Mouse (Mus musculus) forebrain, embryonic 11.5 days (tissue): Measurements from ENCODE around the gene Slc39a11. TPM values are rescaled to one million over a fixed set of nuclear protein-coding genes. Genes with fewer than 3 reads are reported as not detected.

ENCODE experiments used
- ATAC-seq: fragments of 200-750 bp; cut with Nextera tagmentation; replicated peaks from 2 replicates; pipeline ENCODE4 v1.8.0; 2017; ENCODE audit warnings: moderate TSS enrichment; ENCODE audit not compliant: low FRiP score
- DNase-seq: peaks from one replicate; pipeline ENCODE4 v3.0.0-alpha.2; 2017; ENCODE audit warnings: low spot score
- H3K27ac ChIP-seq: fragments of 300-500 bp; sonication (generic); 2 replicates; pipeline ENCODE4 v1.5.1; 2014; ENCODE audit warnings: low read depth, low read length
- H3K27me3 ChIP-seq: fragments of 300-500 bp; sonication (generic); 2 replicates; pipeline ENCODE4 v1.6.1; 2014; ENCODE audit warnings: mild to moderate bottlenecking, low read length, mixed read lengths; ENCODE audit not compliant: control insufficient read depth, insufficient read depth
- H3K36me3 ChIP-seq: fragments of 300-500 bp; sonication (generic); 2 replicates; pipeline ENCODE4 v1.6.1; 2014; ENCODE audit warnings: mild to moderate bottlenecking, low read length, moderate library complexity, mixed read lengths; ENCODE audit not compliant: control insufficient read depth, insufficient read depth
- H3K4me1 ChIP-seq: fragments of 300-500 bp; sonication (generic); replicated peaks from 2 replicates; pipeline ENCODE4 v1.6.1; 2014; ENCODE audit warnings: low read length, mixed read lengths; ENCODE audit not compliant: control insufficient read depth, insufficient read depth
- H3K4me2 ChIP-seq: fragments of 300-500 bp; sonication (generic); 2 replicates; pipeline ENCODE4 v1.6.1; 2014; ENCODE audit warnings: low read depth, mild to moderate bottlenecking, low read length, moderate library complexity, mixed read lengths; ENCODE audit not compliant: severe bottlenecking
- H3K4me3 ChIP-seq: fragments of 300-500 bp; sonication (generic); 2 replicates; pipeline ENCODE4 v1.5.1; 2014; ENCODE audit warnings: low read depth, low read length
- H3K9ac ChIP-seq: fragments of 300-500 bp; sonication (generic); 2 replicates; pipeline ENCODE4 v1.6.1; 2014; ENCODE audit warnings: low read length
- H3K9me3 ChIP-seq: fragments of 300-500 bp; sonication (generic); 2 replicates; pipeline ENCODE4 v1.6.1; 2016; ENCODE audit warnings: low read length, mixed read lengths; ENCODE audit not compliant: control insufficient read depth
- WGBS: fragments of 180-500 bp; shearing (Covaris S2); extraction: QIAGEN DNeasy Blood & Tissue Kit; methylation state at CpG from one replicate; pipeline ENCODE4 v1.1.7; 2014; 5-methylcytosine and 5-hydroxymethylcytosine counted together
- polyA plus RNA-seq: library from polyadenylated mRNA; unstranded; fragments of >200 nt; fragmentation: Nextera tagmentation; extraction: Ambion mirVana; gene quantifications from 2 replicates; pipeline ENCODE4 v1.2.1, GENCODE M21; 2014

Gene Slc39a11
- polyA plus RNA-seq, 1 experiment from 2014 or later = 20.6 TPM

DNA sequence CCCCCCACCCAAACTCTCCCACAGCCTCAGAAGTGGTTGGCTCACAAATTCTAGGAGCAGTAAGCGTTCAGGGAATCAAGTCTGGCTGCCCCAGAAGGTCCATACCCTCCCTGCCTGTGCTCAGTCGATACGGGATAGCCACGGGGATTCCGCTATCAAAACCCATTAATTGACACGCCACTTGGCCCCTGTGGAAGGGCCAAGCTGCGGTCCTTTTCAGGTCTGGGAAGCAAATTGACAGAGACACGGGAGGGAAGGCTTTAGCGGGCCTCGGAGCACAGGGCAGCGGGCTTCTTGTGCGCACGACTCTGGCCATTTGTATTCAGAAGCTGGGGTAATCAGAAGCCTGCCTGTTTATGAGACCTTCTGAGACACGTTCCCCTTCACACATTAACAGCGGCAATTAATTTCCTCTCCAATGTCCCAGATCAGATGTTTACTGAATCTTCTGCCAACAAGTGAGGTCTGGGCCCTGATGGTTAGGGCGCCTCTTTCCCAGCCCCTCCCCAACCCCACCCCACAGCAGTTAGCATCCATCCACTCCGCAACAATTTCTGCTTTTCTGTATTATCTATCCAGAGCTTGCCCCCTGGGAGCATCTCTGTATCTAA lies 128.9 kb downstream of the Slc39a11 start:
- Histone ChIP-seq H3K4me3 (no peak overlapping the region), H3K9ac (no peak overlapping the region), H3K36me3 (no peaks in the 10 kb centered on the region), H3K4me2 (no peak overlapping the region), H3K27ac (no peak overlapping the region), H3K9me3 (no peaks in the 10 kb centered on the region), H3K4me1 (0 out of 2 replicates have a peak, but pooled peaks cover 2% of the 10 kb centered on the region), H3K27me3 (no peaks in the 10 kb centered on the region)
- WGBS = 58% methylated on average over 17 of the region's 17 CpGs
- DNase-seq (no peak), ATAC-seq (no peak)

DNA sequence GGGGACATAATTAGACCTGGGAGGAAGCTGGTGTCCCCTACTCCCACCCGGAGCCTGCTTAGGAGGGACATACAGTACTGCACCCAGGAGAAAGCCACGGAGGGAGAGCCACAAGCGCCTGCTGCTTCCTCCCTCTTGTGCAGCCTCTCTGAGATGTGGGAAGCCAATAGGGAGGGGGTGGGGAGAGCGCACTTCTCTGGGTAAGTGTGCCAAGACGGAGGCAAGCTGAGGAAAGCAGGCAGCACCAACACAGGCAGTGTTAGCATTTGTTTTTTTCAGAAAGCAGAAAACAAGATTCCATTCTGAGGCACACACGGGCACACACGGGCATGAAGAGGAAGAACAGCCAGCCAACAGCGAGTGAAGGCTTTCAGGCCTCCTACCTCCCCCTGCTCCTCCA lies 129.5 kb downstream of the Slc39a11 start:
- DNase-seq = no peak
- WGBS = 68% methylated on average over 8 of the region's 8 CpGs
- no peak for ATAC-seq
- Histone ChIP-seq H3K27me3 (no peaks in the 10 kb centered on the region), H3K27ac (no peak overlapping the region), H3K36me3 (no peaks in the 10 kb centered on the region), H3K4me2 (no peak overlapping the region), H3K4me1 (0 out of 2 replicates have a peak, but pooled peaks cover 2% of the 10 kb centered on the region), H3K9me3 (no peaks in the 10 kb centered on the region), H3K4me3 (no peak overlapping the region), H3K9ac (no peak overlapping the region)

DNA sequence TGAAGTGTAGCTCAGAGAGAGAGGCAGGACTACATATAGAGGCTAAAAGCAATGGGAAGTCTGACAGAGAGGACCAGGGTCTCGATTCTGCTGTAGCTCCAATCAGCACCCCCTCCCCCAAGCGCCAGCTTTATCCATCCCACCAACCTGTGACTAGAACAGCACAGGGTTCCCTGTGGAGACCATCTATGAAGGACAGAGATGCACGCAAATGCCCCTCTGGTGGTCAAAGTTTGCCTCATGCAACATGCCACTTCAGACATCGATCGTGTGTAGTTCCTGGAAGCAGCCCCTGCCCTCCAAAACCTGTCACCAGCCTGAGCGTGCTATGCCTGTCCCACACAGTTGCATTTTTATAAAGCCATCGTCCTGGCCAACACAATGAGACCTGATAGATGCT lies 129.9 kb downstream of the Slc39a11 start:
- ATAC-seq (no peak), DNase-seq (no peak)
- H3K4me1 ChIP-seq = 0 out of 2 replicates have a peak, but pooled peaks cover 2% of the 10 kb centered on the region
- no peaks in the 10 kb centered on the region for H3K27me3 ChIP-seq
- no peak overlapping the region for H3K27ac ChIP-seq
- H3K4me2 ChIP-seq = no peak overlapping the region
- 78% methylated on average over 7 of the region's 7 CpGs for WGBS
- H3K9ac ChIP-seq = no peak overlapping the region
- no peaks in the 10 kb centered on the region for H3K36me3 ChIP-seq
- H3K4me3 ChIP-seq = no peak overlapping the region
- H3K9me3 ChIP-seq = no peaks in the 10 kb centered on the region

GRCm38 (mm10) chr11:113518176-113518575 lies 131.7 kb downstream of the Slc39a11 start:
- Histone ChIP-seq H3K27ac (no peak overlapping the region), H3K27me3 (no peaks in the 10 kb centered on the region), H3K4me1 (0 out of 2 replicates have a peak, but pooled peaks cover 2% of the 10 kb centered on the region), H3K4me2 (no peak overlapping the region), H3K9ac (no peak overlapping the region), H3K9me3 (no peaks in the 10 kb centered on the region), H3K36me3 (no peaks in the 10 kb centered on the region), H3K4me3 (no peak overlapping the region)
- no peak for ATAC-seq
- no peak for DNase-seq
- WGBS = 82% methylated on average over 7 of the region's 7 CpGs

GRCm38 (mm10) chr11:113516156-113516555 lies 133.7 kb downstream of the Slc39a11 start:
- no peak overlapping the region for H3K27ac ChIP-seq
- H3K36me3 ChIP-seq = no peaks in the 10 kb centered on the region
- H3K4me1 ChIP-seq = 0 out of 2 replicates have a peak, but pooled peaks cover 2% of the 10 kb centered on the region
- 89% methylated on average over 10 of the region's 10 CpGs for WGBS
- ATAC-seq (no peak), DNase-seq (no peak)
- H3K9ac ChIP-seq = no peak overlapping the region
- no peak overlapping the region for H3K4me2 ChIP-seq
- H3K27me3 ChIP-seq = no peaks in the 10 kb centered on the region
- no peaks in the 10 kb centered on the region for H3K9me3 ChIP-seq
- no peak overlapping the region for H3K4me3 ChIP-seq

- H3K36me3 ChIP-seq = no peaks in the 10 kb centered on the region
- ATAC-seq (no peak), DNase-seq (no peak)
- no peak overlapping the region for H3K27ac ChIP-seq
- no peak overlapping the region for H3K4me3 ChIP-seq
- no peak overlapping the region for H3K9ac ChIP-seq
- H3K9me3 ChIP-seq = no peaks in the 10 kb centered on the region
- H3K4me2 ChIP-seq = no peak overlapping the region
- WGBS = 79% methylated on average over 10 of the region's 10 CpGs
- H3K27me3 ChIP-seq = no peaks in the 10 kb centered on the region
- no peaks in the 10 kb centered on the region for H3K4me1 ChIP-seq
These were observed 136.9 kb downstream of the Slc39a11 start for GRCm38 (mm10) chr11:113512976-113513375.

DNA sequence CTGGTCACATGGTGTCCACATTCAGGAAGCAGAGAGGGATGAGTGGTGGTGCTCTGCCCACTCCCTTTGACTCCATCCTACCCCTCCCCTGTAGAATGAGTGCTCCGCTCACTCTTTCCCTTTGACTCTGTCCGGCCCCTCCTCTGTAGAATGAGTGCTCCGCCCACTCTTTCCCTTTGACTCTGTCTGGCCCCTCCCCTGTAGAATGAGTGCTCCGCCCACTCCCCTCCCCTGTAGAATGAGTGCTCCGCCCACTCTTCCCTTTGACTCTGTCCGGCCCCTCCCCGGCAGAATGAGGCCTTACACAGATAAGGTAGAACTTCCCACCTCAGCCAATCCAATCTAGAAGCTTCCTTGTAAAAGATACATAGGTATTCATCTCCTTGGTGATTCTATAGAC lies 137.7 kb downstream of the Slc39a11 start:
- Histone ChIP-seq H3K4me1 (no peaks in the 10 kb centered on the region), H3K27ac (no peak overlapping the region), H3K9ac (no peak overlapping the region), H3K4me2 (no peak overlapping the region), H3K36me3 (no peaks in the 10 kb centered on the region), H3K4me3 (no peak overlapping the region), H3K9me3 (no peaks in the 10 kb centered on the region), H3K27me3 (no peaks in the 10 kb centered on the region)
- ATAC-seq (no peak), DNase-seq (no peak)
- 88% methylated on average over 7 of the region's 7 CpGs for WGBS

- Histone ChIP-seq H3K36me3 (no peaks in the 10 kb centered on the region), H3K27me3 (no peaks in the 10 kb centered on the region), H3K4me3 (no peak overlapping the region), H3K4me1 (no peaks in the 10 kb centered on the region), H3K9ac (no peak overlapping the region), H3K4me2 (no peak overlapping the region), H3K9me3 (no peaks in the 10 kb centered on the region), H3K27ac (no peak overlapping the region)
- ATAC-seq (no peak), DNase-seq (no peak)
- 92% methylated on average over 11 of the region's 11 CpGs for WGBS
These were observed 138.8 kb downstream of the Slc39a11 start for GRCm38 (mm10) chr11:113510969-113511625.

- no peaks in the 10 kb centered on the region for H3K9me3 ChIP-seq
- no peaks in the 10 kb centered on the region for H3K4me1 ChIP-seq
- no peaks in the 10 kb centered on the region for H3K36me3 ChIP-seq
- WGBS = 82% methylated on average over 7 of the region's 7 CpGs
- no peak overlapping the region for H3K27ac ChIP-seq
- DNase-seq (no peak), ATAC-seq (no peak)
- no peak overlapping the region for H3K4me3 ChIP-seq
- no peaks in the 10 kb centered on the region for H3K27me3 ChIP-seq
- no peak overlapping the region for H3K9ac ChIP-seq
- H3K4me2 ChIP-seq = no peak overlapping the region
These were observed 139.6 kb downstream of the Slc39a11 start for GRCm38 (mm10) chr11:113510249-113510648.
